In genomic region chr5:134530830-134531229, GRCm38 (mm10) we compare ENCODE assay signal across 9 mouse cellular contexts. TPM values are rescaled to one million over a fixed set of nuclear protein-coding genes. Genes with fewer than 3 reads are reported as not detected.
DNase-seq lines count a peak whose midpoint lies in the region; ATAC-seq and TF ChIP-seq lines count a peak whose summit lies in the region.
"Had no signal": no experiment of that assay in that cellular context is flagged by ENCODE, and none has a peak within 500 bp of the region (broad histone marks: within the 10 kb centered on the region; RNA-seq: fewer than 3 reads in every experiment).

No protein-coding gene starts in this region.

- H3K9me3 ChIP-seq in forebrain, embryonic 13.5 days (replicated peaks) = no peaks in the 10 kb centered on the region
- no peaks in the 10 kb centered on the region for H3K9me3 ChIP-seq in forebrain, embryonic 10.5 days
- H3K9me3 ChIP-seq in forebrain, postnatal 0 days (ENCODE audit: low read length) = no peaks in the 10 kb centered on the region
- H3K9me3 ChIP-seq: heart, embryonic 15.5 days had no signal

- no peak for TF ChIP-seq CTCF in forebrain, postnatal 0 days (IDR thresholded peaks at IDR 0.05; ENCODE audit: low read depth)

- no peaks in the 10 kb centered on the region for H3K27me3 ChIP-seq in forebrain, embryonic 13.5 days
- no peaks in the 10 kb centered on the region for H3K27me3 ChIP-seq in forebrain, embryonic 10.5 days (ENCODE audit: poor library complexity, severe bottlenecking)
- no peaks in the 10 kb centered on the region for H3K27me3 ChIP-seq in forebrain, postnatal 0 days (ENCODE audit: insufficient read depth, low read length)
- H3K27me3 ChIP-seq: heart, embryonic 15.5 days had no signal

- H3K4me3 ChIP-seq in forebrain, embryonic 13.5 days = no peak overlapping the region
- H3K4me3 ChIP-seq in forebrain, embryonic 10.5 days = no peak overlapping the region
- H3K4me3 ChIP-seq in forebrain, postnatal 0 days (ENCODE audit: low read depth, low read length) = no peak overlapping the region
- H3K4me3 ChIP-seq: heart, embryonic 15.5 days had no signal

- H3K4me1 ChIP-seq in forebrain, embryonic 13.5 days = peaks cover 29% of the 10 kb centered on the region
- peaks cover 16% of the 10 kb centered on the region for H3K4me1 ChIP-seq in forebrain, embryonic 10.5 days
- H3K4me1 ChIP-seq in forebrain, postnatal 0 days (ENCODE audit: insufficient read depth) = no peaks in the 10 kb centered on the region; the same call in 1 of the 2 replicates

- H3K4me2 ChIP-seq in forebrain, embryonic 13.5 days = no peak overlapping the region
- H3K4me2 ChIP-seq in forebrain, postnatal 0 days (ENCODE audit: low read depth) = no peak overlapping the region
- H3K4me2 ChIP-seq: heart, embryonic 15.5 days had no signal

- ATAC-seq in forebrain, embryonic 13.5 days = peak; percentile 78
- peak; percentile 85 for ATAC-seq in forebrain, postnatal 0 days

- no peak overlapping the region for H3K9ac ChIP-seq in forebrain, embryonic 13.5 days
- H3K9ac ChIP-seq in forebrain, postnatal 0 days = no peak overlapping the region
- H3K9ac ChIP-seq: heart, embryonic 15.5 days had no signal

- peak overlapping the region; percentile 61; the same call in 1 of the 2 replicates for H3K27ac ChIP-seq in forebrain, embryonic 13.5 days
- no peak overlapping the region for H3K27ac ChIP-seq in forebrain, embryonic 10.5 days
- H3K27ac ChIP-seq in forebrain, postnatal 0 days (ENCODE audit: low read depth, low read length) = peak overlapping the region; percentile 78; the same call in 1 of the 2 replicates
- H3K27ac ChIP-seq: heart, embryonic 15.5 days had no signal

- peaks cover 65% of the 10 kb centered on the region for H3K36me3 ChIP-seq in forebrain, embryonic 13.5 days (ENCODE audit: poor library complexity, severe bottlenecking)
- H3K36me3 ChIP-seq in forebrain, embryonic 10.5 days (replicated peaks) = peaks cover 68% of the 10 kb centered on the region
- peaks cover 42% of the 10 kb centered on the region for H3K36me3 ChIP-seq in forebrain, postnatal 0 days (ENCODE audit: insufficient read depth)

- no peak for DNase-seq in forebrain, embryonic 10.5 days (ENCODE audit: extremely low spot score, low spot score)
- peak; percentile 58 for DNase-seq in Muller cell, postnatal 12 days (ENCODE audit: inconsistent ontology term)
- peak; percentile 93 for DNase-seq in forebrain, postnatal 0 days
- peak; percentile 65 to 79 for DNase-seq in layer of hippocampus, postnatal 25 days (ENCODE audit: extremely low spot score in 1 of 2, low spot score in 1 of 2)
- peak; percentile 91 for DNase-seq in right cerebral cortex, postnatal 10 days (ENCODE audit: low spot score in 2 of 2)
- DNase-seq in urinary bladder, adult 2 months (ENCODE audit: low spot score) = no peak
- DNase-seq in yolk sac, embryonic 10.5 days (ENCODE audit: low spot score) = no peak

- WGBS in forebrain, embryonic 13.5 days = 51% methylated on average over 7 of the region's 7 CpGs
- WGBS in forebrain, embryonic 10.5 days = 78% methylated on average over 7 of the region's 7 CpGs
- 30% methylated on average over 7 of the region's 7 CpGs for WGBS in forebrain, postnatal 0 days

RNA-seq across cellular contexts. Expression of gene Clip2, which starts 21.4 kb away (rescaled TPM):
- polyA plus RNA-seq in forebrain, embryonic 13.5 days (2015; fragmentation: Nextera tagmentation; extraction: Ambion mirVana) = 9.4 and 11.4 TPM in 2 replicates
- 4.2 and 4.5 TPM in 2 replicates for polyA plus RNA-seq in forebrain, embryonic 10.5 days (2016; fragmentation: Nextera tagmentation; extraction: Ambion mirVana)
- 162 and 164 TPM in 2 replicates for total RNA-seq in forebrain, postnatal 0 days (2014; rRNA removed)
- 12.7 and 14.5 TPM in 2 replicates for polyA plus RNA-seq in forebrain, postnatal 0 days (2015; fragmentation: Nextera tagmentation; extraction: Ambion mirVana)
- total RNA-seq in layer of hippocampus, postnatal 25 days (2021) = 100 to 1,000 TPM in 1 of 2 experiments, 10 to 100 TPM in 1; 99.8 to 101 TPM
- 11.1 and 15.6 TPM in 2 replicates for polyA plus RNA-seq in urinary bladder, adult 2 months (2012; rRNA removed)

RNA-seq across cellular contexts. Expression of gene Syna, which starts 29.1 kb away (rescaled TPM):
- 0.31 and 0.52 TPM in 2 replicates for polyA plus RNA-seq in forebrain, embryonic 13.5 days (2015; fragmentation: Nextera tagmentation; extraction: Ambion mirVana)
- polyA plus RNA-seq in forebrain, embryonic 10.5 days (2016; fragmentation: Nextera tagmentation; extraction: Ambion mirVana) = 0.10 TPM in 1 of 2 replicates, not detected in the other
- not detected in 2 replicates for total RNA-seq in forebrain, postnatal 0 days (2014; rRNA removed)
- polyA plus RNA-seq in forebrain, postnatal 0 days (2015; fragmentation: Nextera tagmentation; extraction: Ambion mirVana) = 0.55 and 0.97 TPM in 2 replicates
- 1 to 10 TPM; 5.1 to 6.7 TPM for total RNA-seq in layer of hippocampus, postnatal 25 days (2021)
- polyA plus RNA-seq in urinary bladder, adult 2 months (2012; rRNA removed) = 0.09 and 0.10 TPM in 2 replicates

RNA-seq across cellular contexts. Expression of gene Rfc2, which starts 50.3 kb away (rescaled TPM):
- polyA plus RNA-seq in forebrain, embryonic 13.5 days (2015; fragmentation: Nextera tagmentation; extraction: Ambion mirVana) = 285 and 304 TPM in 2 replicates
- 440 and 447 TPM in 2 replicates for polyA plus RNA-seq in forebrain, embryonic 10.5 days (2016; fragmentation: Nextera tagmentation; extraction: Ambion mirVana)
- total RNA-seq in forebrain, postnatal 0 days (2014; rRNA removed) = 68.9 and 97.5 TPM in 2 replicates
- 150 and 160 TPM in 2 replicates for polyA plus RNA-seq in forebrain, postnatal 0 days (2015; fragmentation: Nextera tagmentation; extraction: Ambion mirVana)
- total RNA-seq in layer of hippocampus, postnatal 25 days (2021) = 10 to 100 TPM; 57.0 to 57.5 TPM
- 69.2 and 82.6 TPM in 2 replicates for polyA plus RNA-seq in urinary bladder, adult 2 months (2012; rRNA removed)

Comparison
In these comparisons a context has a peak if more than half of its experiments do, and no peak if none do; other contexts are left out.
1. DNase-seq: peak in Muller cell, postnatal 12 days (single experiment), forebrain, postnatal 0 days (single experiment), layer of hippocampus, postnatal 25 days (2 of 2) and right cerebral cortex, postnatal 10 days (2 of 2); none in forebrain, embryonic 10.5 days (single experiment), urinary bladder, adult 2 months (single experiment) and yolk sac, embryonic 10.5 days (single experiment).